Mouse (Mus musculus) limb, embryonic 14.5 days (tissue): ENCODE measurements around the gene Nrros. TPM values are rescaled to one million over a fixed set of nuclear protein-coding genes. Genes with fewer than 3 reads are reported as not detected.

Experiments used
- ATAC-seq: fragments of 200-750 bp; cut with Nextera tagmentation; 2 replicates; pipeline ENCODE4 v1.8.0; 2017; ENCODE audit warnings: low read depth, moderate number of reproducible peaks, moderate TSS enrichment; ENCODE audit not compliant: low FRiP score
- DNase-seq: peaks from one replicate; pipeline ENCODE4 v3.0.0-alpha.2; 2015; ENCODE audit warnings: low spot score
- H3K27ac ChIP-seq: fragments of 300-500 bp; sonication (generic); replicated peaks from 2 replicates; pipeline ENCODE4 v1.5.1; 2014; ENCODE audit warnings: low read depth, mild to moderate bottlenecking, low read length, moderate library complexity, mixed read lengths
- H3K27me3 ChIP-seq: fragments of 300-500 bp; sonication (generic); 2 replicates; pipeline ENCODE4 v1.6.1; 2014; ENCODE audit warnings: low read length, mixed read lengths; ENCODE audit not compliant: control insufficient read depth, insufficient read depth
- H3K36me3 ChIP-seq: fragments of 300-500 bp; sonication (generic); 2 replicates; pipeline ENCODE4 v1.6.1; 2014; ENCODE audit warnings: mild to moderate bottlenecking, low read length, moderate library complexity, mixed read lengths; ENCODE audit not compliant: control insufficient read depth, insufficient read depth
- H3K4me1 ChIP-seq: fragments of 300-500 bp; sonication (generic); 2 replicates; pipeline ENCODE4 v1.6.1; 2014; ENCODE audit warnings: antibody characterized with exemption, low read length, mixed read lengths; ENCODE audit not compliant: control insufficient read depth, insufficient read depth
- H3K4me2 ChIP-seq: fragments of 300-500 bp; sonication (generic); replicated peaks from 2 replicates; pipeline ENCODE4 v1.6.1; 2014; ENCODE audit warnings: low read depth, mild to moderate bottlenecking, low read length, moderate library complexity; ENCODE audit not compliant: severe bottlenecking
- H3K4me3 ChIP-seq: fragments of 300-500 bp; sonication (generic); replicated peaks from 2 replicates; pipeline ENCODE4 v1.5.1; 2014; ENCODE audit warnings: low read length
- H3K9ac ChIP-seq: fragments of 300-500 bp; sonication (generic); 2 replicates; pipeline ENCODE4 v1.6.1; 2014; ENCODE audit warnings: mild to moderate bottlenecking, low read depth, low read length, moderate library complexity; ENCODE audit not compliant: severe bottlenecking
- H3K9me3 ChIP-seq: fragments of 300-500 bp; sonication (generic); 2 replicates; pipeline ENCODE4 v1.6.1; 2016; ENCODE audit warnings: low read length; ENCODE audit not compliant: control insufficient read depth
- POLR2A ChIP-seq: fragments of 200-500 bp; IDR thresholded peaks from 2 replicates; pipeline ENCODE4 v1.8.0; 2012; ENCODE audit warnings: inconsistent platforms, mild to moderate bottlenecking, moderate library complexity, borderline replicate concordance; ENCODE audit not compliant: insufficient read depth, insufficient read length; ENCODE audit errors: extremely low read depth
- WGBS: fragments of 180-500 bp; shearing (Covaris S2); extraction: QIAGEN DNeasy Blood & Tissue Kit; methylation state at CpG from one replicate; pipeline ENCODE4 v1.1.7; 2014; 5-methylcytosine and 5-hydroxymethylcytosine counted together
- polyA plus RNA-seq, 2 experiments: library from polyadenylated mRNA; depleted of rRNA in 1 of 2; stranded (reverse) in 1 of 2; unstranded in 1 of 2; fragments of >200 nt; fragmentation: Nextera tagmentation in 1 of 2; extraction: Ambion mirVana in 1 of 2; gene quantifications; 2 replicates each; pipeline versions ENCODE4 v1.2.1 to v1.2.3; 2012 to 2014

Nrros gene
- polyA plus RNA-seq, 2 experiments = 14.2 to 20.2 TPM

GRCm38 (mm10) chr16:32160742-32161323 is 4.6 kb downstream of the Nrros start:
- no peak overlapping the region for H3K4me3 ChIP-seq
- 0 out of 2 replicates have a peak, but pooled peaks cover 4% of the 10 kb centered on the region for H3K4me1 ChIP-seq
- H3K27me3 ChIP-seq = 0 out of 2 replicates have a peak, but pooled peaks cover 6% of the 10 kb centered on the region
- ATAC-seq (no peak), DNase-seq (no peak)
- no peak overlapping the region for H3K4me2 ChIP-seq
- no peak overlapping the region for H3K27ac ChIP-seq
- no peaks in the 10 kb centered on the region for H3K9me3 ChIP-seq
- TF ChIP-seq POLR2A = no peak
- no peaks in the 10 kb centered on the region for H3K36me3 ChIP-seq
- no peak overlapping the region for H3K9ac ChIP-seq
- WGBS = 89% methylated on average over 9 of the region's 9 CpGs

- Histone ChIP-seq H3K4me1 (no peaks in the 10 kb centered on the region), H3K36me3 (no peaks in the 10 kb centered on the region), H3K9ac (no peak overlapping the region), H3K27me3 (no peaks in the 10 kb centered on the region), H3K9me3 (no peaks in the 10 kb centered on the region), H3K4me2 (no peak overlapping the region), H3K27ac (no peak overlapping the region), H3K4me3 (no peak overlapping the region)
- TF ChIP-seq POLR2A = no peak
- DNase-seq (no peak), ATAC-seq (no peak)
- 95% methylated on average over 3 of the region's 3 CpGs for WGBS
These were observed 6.4 kb downstream of the Nrros start for GRCm38 (mm10) chr16:32158966-32159365.

- DNase-seq (no peak), ATAC-seq (no peak)
- no peak overlapping the region for H3K9ac ChIP-seq
- no peaks in the 10 kb centered on the region for H3K27me3 ChIP-seq
- no peak for TF ChIP-seq POLR2A
- no peak overlapping the region for H3K4me3 ChIP-seq
- H3K9me3 ChIP-seq = no peaks in the 10 kb centered on the region
- 85% methylated on average over 2 of the region's 2 CpGs for WGBS
- no peak overlapping the region for H3K27ac ChIP-seq
- no peaks in the 10 kb centered on the region; the same call in 1 of the 2 replicates for H3K36me3 ChIP-seq
- H3K4me2 ChIP-seq = no peak overlapping the region
- no peaks in the 10 kb centered on the region for H3K4me1 ChIP-seq
These were observed 8.0 kb downstream of the Nrros start for GRCm38 (mm10) chr16:32157369-32157768.

GRCm38 (mm10) chr16:32156719-32157118 is 8.7 kb downstream of the Nrros start:
- no peaks in the 10 kb centered on the region for H3K4me1 ChIP-seq
- no peak overlapping the region for H3K9ac ChIP-seq
- TF ChIP-seq POLR2A = no peak
- DNase-seq = no peak
- ATAC-seq = no peak
- H3K36me3 ChIP-seq = no peaks in the 10 kb centered on the region; the same call in 1 of the 2 replicates
- no peak overlapping the region for H3K4me3 ChIP-seq
- H3K9me3 ChIP-seq = no peaks in the 10 kb centered on the region
- H3K4me2 ChIP-seq = no peak overlapping the region
- 40% methylated on average over 3 of the region's 3 CpGs for WGBS
- no peaks in the 10 kb centered on the region for H3K27me3 ChIP-seq
- H3K27ac ChIP-seq = no peak overlapping the region

- H3K36me3 ChIP-seq = no peaks in the 10 kb centered on the region; the same call in 1 of the 2 replicates
- H3K4me1 ChIP-seq = no peaks in the 10 kb centered on the region
- no peak overlapping the region for H3K27ac ChIP-seq
- WGBS = 69% methylated on average over 13 of the region's 13 CpGs
- no peak overlapping the region for H3K4me3 ChIP-seq
- DNase-seq (no peak), ATAC-seq (no peak)
- no peaks in the 10 kb centered on the region for H3K9me3 ChIP-seq
- no peak overlapping the region for H3K9ac ChIP-seq
- no peak for TF ChIP-seq POLR2A
- no peak overlapping the region for H3K4me2 ChIP-seq
- no peaks in the 10 kb centered on the region for H3K27me3 ChIP-seq
These were observed 11.0 kb downstream of the Nrros start for GRCm38 (mm10) chr16:32154437-32154836.
